ENCODE assay signal across 15 mouse cellular contexts in the genomic region with DNA sequence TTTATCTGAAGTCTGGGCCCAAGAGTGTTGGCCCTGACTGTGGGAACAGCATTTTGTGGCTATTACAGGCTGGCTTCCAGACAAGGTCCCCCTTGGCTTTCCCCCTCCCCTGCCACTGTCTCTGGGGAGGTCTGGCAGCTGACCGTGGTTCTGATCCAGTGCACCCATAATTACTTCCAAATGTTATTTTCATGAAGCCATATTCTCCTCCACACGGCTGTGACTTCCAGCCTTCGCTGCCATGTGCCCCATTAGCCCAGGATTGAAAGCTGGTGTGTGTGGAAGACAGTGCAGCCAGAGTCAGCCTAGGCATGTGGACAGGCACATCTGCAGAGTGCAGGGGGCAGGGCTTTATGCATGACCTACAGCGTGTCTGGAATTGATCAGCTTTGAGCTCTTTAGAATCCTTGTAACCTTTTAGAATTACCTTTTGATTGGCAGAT.
A peak's percentile ranks its signal among the peaks of the same experiment; 100 is the strongest.
DNase-seq lines count a peak whose midpoint lies in the region; ATAC-seq lines count a peak whose summit lies in the region.
"Had no signal": no experiment of that assay in that cellular context is flagged by ENCODE, and none has a peak within 500 bp of the region (broad histone marks: within the 10 kb centered on the region; RNA-seq: fewer than 3 reads in every experiment).

No protein-coding gene starts in this region.

- no peaks in the 10 kb centered on the region for H3K27me3 ChIP-seq in lung, embryonic 16.5 days (ENCODE audit: control insufficient read depth, insufficient read depth, low read depth, low read length)
- H3K27me3 ChIP-seq in neural tube, embryonic 11.5 days (ENCODE audit: control insufficient read depth, insufficient read depth, low read length), result no peaks in the 10 kb centered on the region

- H3K9me3 ChIP-seq in lung, embryonic 16.5 days (ENCODE audit: control insufficient read depth, low read length), result no peaks in the 10 kb centered on the region
- H3K9me3 ChIP-seq in neural tube, embryonic 11.5 days (ENCODE audit: control insufficient read depth, low read length), result no peaks in the 10 kb centered on the region

- H3K36me3 ChIP-seq in lung, embryonic 16.5 days (ENCODE audit: control insufficient read depth, insufficient read depth, low read length), result no peaks in the 10 kb centered on the region
- H3K36me3 ChIP-seq in neural tube, embryonic 11.5 days (ENCODE audit: control insufficient read depth, insufficient read depth, low read length), result no peaks in the 10 kb centered on the region

- 53% methylated on average over 4 of the region's 4 CpGs for WGBS in lung, embryonic 16.5 days
- WGBS in neural tube, embryonic 11.5 days, result 46% methylated on average over 4 of the region's 4 CpGs

- H3K4me1 ChIP-seq in lung, embryonic 16.5 days (replicated peaks; ENCODE audit: control insufficient read depth, insufficient read depth, low read length), result no peaks in the 10 kb centered on the region; the same call in 1 of the 2 replicates
- peaks cover 6% of the 10 kb centered on the region; the same call in 1 of the 2 replicates for H3K4me1 ChIP-seq in neural tube, embryonic 11.5 days (ENCODE audit: control insufficient read depth, insufficient read depth, low read length)

- no peak for DNase-seq in lung, adult 18-20 months
- peak; percentile 59 for DNase-seq in embryo, embryonic 11 days
- DNase-seq in fibroblast of lung, adult 2 months (ENCODE audit: low read depth), result peak; percentile 30
- DNase-seq in neural tube, embryonic 11.5 days (ENCODE audit: low spot score), result peak; percentile 38
- no peak for DNase-seq in cerebellum, adult 11-12 months
- DNase-seq in kidney, postnatal 14 days, result no peak
- DNase-seq in natural killer cell, adult 2 months (ENCODE audit: low spot score in 2 of 2), result no peak
- DNase-seq: kidney, adult 11 months; liver, postnatal 0 days; spleen, adult 18-20 months had no signal

- no peak overlapping the region for H3K9ac ChIP-seq in lung, embryonic 16.5 days (ENCODE audit: low read length)
- H3K9ac ChIP-seq in neural tube, embryonic 11.5 days (ENCODE audit: low read length), result no peak overlapping the region
- H3K9ac ChIP-seq: liver, postnatal 0 days had no signal

- ATAC-seq in lung, embryonic 16.5 days (ENCODE audit: low read depth), result peak; percentile 38
- no peak for ATAC-seq in neural tube, embryonic 11.5 days (ENCODE audit: insufficient read depth, low FRiP score, low TSS enrichment)
- ATAC-seq: CD4-positive, CD25-positive, alpha-beta regulatory T cell, adult 4 months; liver, postnatal 0 days had no signal

- no peak overlapping the region for H3K4me3 ChIP-seq in lung, embryonic 16.5 days (ENCODE audit: low read length)
- no peak overlapping the region for H3K4me3 ChIP-seq in neural tube, embryonic 11.5 days (ENCODE audit: low read depth, low read length)
- H3K4me3 ChIP-seq: erythroblast, embryonic 14.5 days; layer of hippocampus, adult 2 months had no signal

- H3K27ac ChIP-seq in lung, embryonic 16.5 days (ENCODE audit: low read length), result no peak overlapping the region
- no peak overlapping the region for H3K27ac ChIP-seq in neural tube, embryonic 11.5 days (ENCODE audit: low read depth, low read length)
- H3K27ac ChIP-seq: layer of hippocampus, adult 2 months; stomach, postnatal 0 days had no signal

- H3K4me2 ChIP-seq in lung, embryonic 16.5 days (ENCODE audit: low read depth, low read length), result no peak overlapping the region
- no peak overlapping the region for H3K4me2 ChIP-seq in neural tube, embryonic 11.5 days (ENCODE audit: low read depth)

Comparison
In these comparisons a context has a peak if more than half of its experiments do, and no peak if none do; other contexts are left out.
1. DNase-seq: peak in embryo, embryonic 11 days (single experiment), fibroblast of lung, adult 2 months (single experiment) and neural tube, embryonic 11.5 days (single experiment); none in lung, adult 18-20 months (0 of 2), cerebellum, adult 11-12 months (single experiment), kidney, postnatal 14 days (single experiment) and natural killer cell, adult 2 months (0 of 2).